Mouse (Mus musculus) olfactory bulb, adult 2 months (tissue): Measurements from ENCODE around the gene Il1rapl2.

Source experiments
- CTCF ChIP-seq: fragments of 200-500 bp; IDR thresholded peaks from 2 replicates; pipeline ENCODE4 v1.5.1; 2012; ENCODE audit warnings: low read depth, mild to moderate bottlenecking, low read length, moderate library complexity; ENCODE audit not compliant: insufficient read depth
- POLR2A ChIP-seq: fragments of 200-500 bp; IDR thresholded peaks from 2 replicates; pipeline ENCODE4 v1.6.1; 2012; ENCODE audit warnings: mild to moderate bottlenecking, low read depth, low read length, moderate library complexity; ENCODE audit not compliant: insufficient read depth

GRCm38 (mm10) chrX:138103954-138104353, 533.5 kb downstream of the Il1rapl2 start:
- TF ChIP-seq CTCF (no peak), POLR2A (no peak)
